Mouse (Mus musculus): Measurements from ENCODE around the gene Cdc42bpb. TPM values are rescaled to one million over a fixed set of nuclear protein-coding genes. Genes with fewer than 3 reads are reported as not detected.

Cdc42bpb gene
- polyA plus RNA-seq, 1 experiment, result 56.8 TPM

DNA sequence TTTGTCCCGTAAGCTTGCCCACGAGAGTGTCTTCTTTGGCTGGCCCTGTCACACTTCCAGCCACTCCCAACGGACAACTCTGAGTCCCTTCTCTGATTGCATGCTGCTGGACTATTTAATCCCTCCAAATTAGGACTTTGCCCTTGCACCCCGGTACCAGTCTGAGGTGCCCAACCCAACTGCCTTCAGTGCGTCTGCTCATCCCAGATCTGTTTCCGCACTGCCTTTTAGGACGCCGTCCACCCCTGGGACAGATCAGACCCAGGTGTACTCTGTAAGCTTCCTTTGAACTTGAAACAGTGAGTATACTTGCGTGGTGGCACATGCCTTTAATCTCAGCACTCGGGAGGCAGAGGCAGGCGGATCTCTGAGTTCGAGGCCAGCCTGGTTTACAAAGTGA, 1.3 kb upstream of the Cdc42bpb start:
- peak overlapping the region; percentile 27; the same call in 1 of the 2 replicates for H3K27ac ChIP-seq (ENCODE audit: control insufficient read depth, insufficient read depth, low read depth, low read length)
- H3K4me1 ChIP-seq (ENCODE audit: control insufficient read depth, insufficient read depth, low read length), result peaks cover 14% of the 10 kb centered on the region
- no peaks in the 10 kb centered on the region for H3K27me3 ChIP-seq (ENCODE audit: control insufficient read depth, insufficient read depth, low read length)
- TF ChIP-seq CTCF (IDR thresholded peaks at IDR 0.05; ENCODE audit: control insufficient read depth, insufficient read depth, insufficient replicate concordance, low read depth, low read length), result no peak
- no peak for TF ChIP-seq POLR2A (IDR thresholded peaks at IDR 0.05; ENCODE audit: control insufficient read depth, low read depth, low read length)
- no peak overlapping the region for H3K4me3 ChIP-seq (ENCODE audit: control insufficient read depth, low read depth, low read length)
- H3K36me3 ChIP-seq (ENCODE audit: control insufficient read depth, insufficient read depth, low read length), result no peaks in the 10 kb centered on the region

DNA sequence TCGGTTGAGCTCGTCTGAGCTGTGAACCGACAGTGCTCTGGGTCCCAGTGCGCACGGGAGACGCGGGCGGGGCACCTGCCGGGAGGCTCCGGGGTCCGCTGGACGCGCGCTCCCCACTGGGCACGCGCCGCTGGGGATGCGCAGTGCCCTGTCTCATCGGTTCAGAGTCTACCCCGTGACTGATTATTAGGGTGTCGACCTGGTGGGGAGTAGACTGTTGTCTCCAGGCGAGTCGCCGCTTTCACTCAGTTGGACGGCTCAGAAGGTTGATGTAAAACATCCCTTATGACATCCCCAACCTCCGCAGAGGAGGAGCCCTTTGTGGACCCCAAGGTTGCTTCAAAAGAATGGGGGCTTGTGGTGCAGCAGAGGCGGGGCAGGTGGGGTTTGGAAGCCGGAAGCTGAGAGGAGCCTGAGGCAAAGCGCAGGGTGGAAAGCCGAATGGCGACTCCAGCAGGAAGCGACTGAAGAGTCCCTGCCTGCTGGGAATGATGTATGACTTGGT, 520 bp upstream of the Cdc42bpb start:
- Histone ChIP-seq H3K4me1 (ENCODE audit: control insufficient read depth, insufficient read depth, low read length) (peaks cover 15% of the 10 kb centered on the region), H3K4me3 (ENCODE audit: control insufficient read depth, low read depth, low read length) (peak overlapping the region; percentile 97), H3K27me3 (ENCODE audit: control insufficient read depth, insufficient read depth, low read length) (no peaks in the 10 kb centered on the region), H3K27ac (ENCODE audit: control insufficient read depth, insufficient read depth, low read depth, low read length) (peak overlapping the region; percentile 96), H3K36me3 (ENCODE audit: control insufficient read depth, insufficient read depth, low read length) (no peaks in the 10 kb centered on the region)
- TF ChIP-seq CTCF (IDR thresholded peaks at IDR 0.05; ENCODE audit: control insufficient read depth, insufficient read depth, insufficient replicate concordance, low read depth, low read length), result no peak
- TF ChIP-seq POLR2A (IDR thresholded peaks at IDR 0.05; ENCODE audit: control insufficient read depth, low read depth, low read length), result no peak

DNA sequence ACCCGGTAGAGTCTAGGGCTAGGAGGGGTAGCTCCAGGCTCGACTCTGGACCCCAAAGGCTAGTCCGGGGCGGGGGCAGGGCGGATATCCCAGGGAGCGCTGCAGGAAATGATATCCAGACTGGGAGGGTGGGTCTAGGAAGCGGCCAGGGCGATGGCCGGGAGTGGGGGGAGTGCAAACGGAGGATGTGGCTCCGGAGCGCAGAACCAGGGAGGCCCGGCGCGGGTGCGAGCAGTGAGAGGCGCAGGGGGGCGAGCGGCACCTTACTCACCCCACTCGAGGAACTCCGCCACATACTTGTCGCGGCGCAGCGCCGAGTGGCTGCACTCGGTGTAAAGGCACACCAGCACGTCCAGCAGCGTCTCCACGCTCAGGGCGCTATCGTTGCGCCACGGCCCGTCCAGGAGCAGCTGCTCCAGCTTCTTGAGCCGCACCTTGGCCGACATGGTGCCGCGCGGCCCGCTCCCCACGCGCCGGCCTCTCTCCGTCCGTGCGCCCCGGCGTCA, 639 bp downstream of the Cdc42bpb start:
- no peak for TF ChIP-seq CTCF (IDR thresholded peaks at IDR 0.05; ENCODE audit: control insufficient read depth, insufficient read depth, insufficient replicate concordance, low read depth, low read length)
- TF ChIP-seq POLR2A (IDR thresholded peaks at IDR 0.05; ENCODE audit: control insufficient read depth, low read depth, low read length), result no peak; the same call in 1 of the 2 replicates
- Histone ChIP-seq H3K36me3 (ENCODE audit: control insufficient read depth, insufficient read depth, low read length) (no peaks in the 10 kb centered on the region), H3K4me3 (ENCODE audit: control insufficient read depth, low read depth, low read length) (peak overlapping the region; percentile 97), H3K27me3 (ENCODE audit: control insufficient read depth, insufficient read depth, low read length) (no peaks in the 10 kb centered on the region), H3K27ac (ENCODE audit: control insufficient read depth, insufficient read depth, low read depth, low read length) (peak overlapping the region; percentile 82), H3K4me1 (ENCODE audit: control insufficient read depth, insufficient read depth, low read length) (peaks cover 15% of the 10 kb centered on the region)

GRCm38 (mm10) chr12:111376053-111376452, 1.5 kb downstream of the Cdc42bpb start:
- peaks cover 15% of the 10 kb centered on the region for H3K4me1 ChIP-seq (ENCODE audit: control insufficient read depth, insufficient read depth, low read length)
- peak overlapping the region; percentile 46; the same call in 1 of the 2 replicates for H3K27ac ChIP-seq (ENCODE audit: control insufficient read depth, insufficient read depth, low read depth, low read length)
- peak overlapping the region; percentile 41 for H3K4me3 ChIP-seq (ENCODE audit: control insufficient read depth, low read depth, low read length)
- no peaks in the 10 kb centered on the region for H3K36me3 ChIP-seq (ENCODE audit: control insufficient read depth, insufficient read depth, low read length)
- no peak for TF ChIP-seq CTCF (IDR thresholded peaks at IDR 0.05; ENCODE audit: control insufficient read depth, insufficient read depth, insufficient replicate concordance, low read depth, low read length)
- H3K27me3 ChIP-seq (ENCODE audit: control insufficient read depth, insufficient read depth, low read length), result no peaks in the 10 kb centered on the region

DNA sequence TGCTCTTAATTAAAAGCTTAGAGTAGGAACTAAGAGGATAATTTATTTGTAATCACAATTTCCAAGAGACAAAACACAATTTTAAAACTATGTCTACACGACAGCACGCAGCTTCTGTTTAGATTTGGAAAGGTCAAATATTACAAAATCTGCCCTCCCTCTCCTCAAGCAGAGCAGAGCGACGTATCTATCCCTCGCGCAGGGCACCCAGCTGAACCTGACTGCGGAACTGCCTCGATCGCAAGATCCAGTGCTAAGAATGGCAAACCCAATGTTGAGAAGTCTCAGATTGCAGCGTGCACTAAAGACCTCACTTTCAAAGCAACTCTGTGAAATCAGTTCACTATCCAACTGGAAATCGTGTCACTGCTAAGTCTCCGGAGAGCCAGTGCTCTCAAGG, 2.0 kb downstream of the Cdc42bpb start:
- peak overlapping the region; percentile 46; the same call in 1 of the 2 replicates for H3K27ac ChIP-seq (ENCODE audit: control insufficient read depth, insufficient read depth, low read depth, low read length)
- H3K4me1 ChIP-seq (ENCODE audit: control insufficient read depth, insufficient read depth, low read length), result peaks cover 15% of the 10 kb centered on the region
- H3K4me3 ChIP-seq (ENCODE audit: control insufficient read depth, low read depth, low read length), result peak overlapping the region; percentile 41
- no peaks in the 10 kb centered on the region for H3K36me3 ChIP-seq (ENCODE audit: control insufficient read depth, insufficient read depth, low read length)
- no peaks in the 10 kb centered on the region for H3K27me3 ChIP-seq (ENCODE audit: control insufficient read depth, insufficient read depth, low read length)
- TF ChIP-seq POLR2A (IDR thresholded peaks at IDR 0.05; ENCODE audit: control insufficient read depth, low read depth, low read length), result no peak
- no peak for TF ChIP-seq CTCF (IDR thresholded peaks at IDR 0.05; ENCODE audit: control insufficient read depth, insufficient read depth, insufficient replicate concordance, low read depth, low read length)

GRCm38 (mm10) chr12:111374727-111375126, 2.8 kb downstream of the Cdc42bpb start:
- H3K4me1 ChIP-seq (ENCODE audit: control insufficient read depth, insufficient read depth, low read length), result peaks cover 15% of the 10 kb centered on the region
- H3K4me3 ChIP-seq (ENCODE audit: control insufficient read depth, low read depth, low read length), result no peak overlapping the region

DNA sequence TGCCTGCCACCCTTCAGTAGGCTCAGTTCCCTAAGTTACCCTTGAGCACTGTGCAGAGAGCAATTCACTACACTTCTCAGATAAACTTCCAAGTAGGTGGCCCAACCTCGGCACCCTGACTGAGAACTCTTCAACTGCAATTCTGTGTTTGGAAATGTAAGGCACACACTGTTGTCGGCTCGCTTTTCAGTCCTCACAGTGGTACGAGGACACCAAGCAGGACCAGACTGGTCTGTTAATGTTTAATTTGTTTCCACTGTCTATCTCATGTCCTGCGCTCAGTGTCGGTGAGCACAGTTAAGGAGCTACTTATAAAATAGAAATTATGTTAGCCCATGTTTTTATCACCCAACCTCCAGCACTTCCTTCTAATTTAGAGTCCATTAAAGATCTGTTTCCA, 4.1 kb downstream of the Cdc42bpb start:
- Histone ChIP-seq H3K4me1 (ENCODE audit: control insufficient read depth, insufficient read depth, low read length) (peaks cover 14% of the 10 kb centered on the region), H3K36me3 (ENCODE audit: control insufficient read depth, insufficient read depth, low read length) (no peaks in the 10 kb centered on the region), H3K27me3 (ENCODE audit: control insufficient read depth, insufficient read depth, low read length) (no peaks in the 10 kb centered on the region), H3K4me3 (ENCODE audit: control insufficient read depth, low read depth, low read length) (no peak overlapping the region), H3K27ac (ENCODE audit: control insufficient read depth, insufficient read depth, low read depth, low read length) (no peak overlapping the region)
- TF ChIP-seq CTCF (IDR thresholded peaks at IDR 0.05; ENCODE audit: control insufficient read depth, insufficient read depth, insufficient replicate concordance, low read depth, low read length) (no peak), POLR2A (IDR thresholded peaks at IDR 0.05; ENCODE audit: control insufficient read depth, low read depth, low read length) (no peak)

More at GRCm38 (mm10) chr12:111374727-111375126, 2.8 kb downstream of the Cdc42bpb start:
- H3K27ac ChIP-seq (ENCODE audit: control insufficient read depth, insufficient read depth, low read depth, low read length), result no peak overlapping the region
- H3K36me3 ChIP-seq (ENCODE audit: control insufficient read depth, insufficient read depth, low read length), result no peaks in the 10 kb centered on the region
- TF ChIP-seq POLR2A (IDR thresholded peaks at IDR 0.05; ENCODE audit: control insufficient read depth, low read depth, low read length), result no peak
- TF ChIP-seq CTCF (IDR thresholded peaks at IDR 0.05; ENCODE audit: control insufficient read depth, insufficient read depth, insufficient replicate concordance, low read depth, low read length), result no peak
- no peaks in the 10 kb centered on the region for H3K27me3 ChIP-seq (ENCODE audit: control insufficient read depth, insufficient read depth, low read length)
